Mouse (Mus musculus): ENCODE measurements at regions not wholly inside any gene's neighbourhood (a gene's known extent, or its start where the extent isn't known, plus 50 kb on each side); places are given as distances from the start of the nearest gene placed in this dataset.
A peak's percentile ranks its signal among the peaks of the same experiment; 100 is the strongest.

- DNase-seq, result no peak
Measured at GRCm38 (mm10) chr2:158909086-158909485, 114.5 kb downstream of the Dhx35 start.

- DNase-seq, result no peak
Measured at GRCm38 (mm10) chr2:158910325-158910724, 115.7 kb downstream of the Dhx35 start.

- no peak for DNase-seq
Measured at GRCm38 (mm10) chr2:158911191-158911590, 116.6 kb downstream of the Dhx35 start.

GRCm38 (mm10) chr2:158912631-158913258, 118.1 kb downstream of the Dhx35 start:
- DNase-seq, result peak; percentile 49

GRCm38 (mm10) chr2:158917398-158917797, 122.8 kb downstream of the Dhx35 start:
- no peak for DNase-seq

- no peak for DNase-seq
Measured at GRCm38 (mm10) chr2:158918312-158918711, 123.7 kb downstream of the Dhx35 start.

- DNase-seq, result no peak
Measured at GRCm38 (mm10) chr2:158921342-158922255, 127.0 kb downstream of the Dhx35 start.

- no peak for DNase-seq
Measured at GRCm38 (mm10) chr2:158922766-158923165, 128.2 kb downstream of the Dhx35 start.

- no peak for DNase-seq
Measured at GRCm38 (mm10) chr2:158929507-158929906, 134.9 kb downstream of the Dhx35 start.

- no peak for DNase-seq
Measured at GRCm38 (mm10) chr2:158937948-158938565, 143.4 kb downstream of the Dhx35 start.

GRCm38 (mm10) chr2:158949418-158949817, 154.8 kb downstream of the Dhx35 start:
- no peak for DNase-seq

- DNase-seq, result no peak
Measured at GRCm38 (mm10) chr2:158951061-158951460, 156.5 kb downstream of the Dhx35 start.

GRCm38 (mm10) chr2:158956888-158957287, 162.3 kb downstream of the Dhx35 start:
- no peak for DNase-seq

GRCm38 (mm10) chr2:158965003-158965665, 170.5 kb downstream of the Dhx35 start:
- peak; percentile 42 for DNase-seq

- no peak for DNase-seq
Measured at GRCm38 (mm10) chr2:158972178-158972577, 177.6 kb downstream of the Dhx35 start.

- DNase-seq, result no peak
Measured at GRCm38 (mm10) chr2:158985529-158986148, 191.0 kb downstream of the Dhx35 start.

GRCm38 (mm10) chr2:159002481-159003186, 208.0 kb downstream of the Dhx35 start:
- no peak for DNase-seq

- DNase-seq, result no peak
Measured at GRCm38 (mm10) chr2:159003187-159003497, 208.5 kb downstream of the Dhx35 start.

- no peak for DNase-seq
Measured at GRCm38 (mm10) chr2:159004417-159004816, 209.8 kb downstream of the Dhx35 start.

- no peak for DNase-seq
Measured at GRCm38 (mm10) chr2:159012725-159013124, 218.1 kb downstream of the Dhx35 start.

- DNase-seq, result no peak
Measured at GRCm38 (mm10) chr2:159014553-159014952, 219.9 kb downstream of the Dhx35 start.

Measured in adrenal gland, adult 2 months (tissue).